Mouse (Mus musculus) monocyte, adult 2 months (primary cell): ENCODE results near the gene S100a11.
"Not testable (repeated sequence)": the region's sequence is repeated elsewhere in the genome, so short reads cannot be mapped to it uniquely, and the experiment has no call there.

Experiments
- DNase-seq, 2 experiments: peaks; one replicate each; pipeline ENCODE4 v3.0.0; 2022; ENCODE audit warnings: low spot score in 2 of 2, low read depth in 1 of 2

S100a11 gene

GRCm38 (mm10) chr3:93521462-93522057 lies 1.3 kb downstream of the S100a11 start:
- DNase-seq, result peak in 1 of 2 experiments; percentile 10

- DNase-seq, result no peak
Observed at GRCm38 (mm10) chr3:93522611-93523010, 2.3 kb downstream of the S100a11 start.

GRCm38 (mm10) chr3:93527300-93527699 lies 7.0 kb downstream of the S100a11 start:
- DNase-seq, result no peak

- no peak for DNase-seq
Observed at GRCm38 (mm10) chr3:93528807-93529206, 8.5 kb downstream of the S100a11 start.

- no peak for DNase-seq
Observed at GRCm38 (mm10) chr3:93537068-93537576, 16.8 kb downstream of the S100a11 start.

- no peak for DNase-seq
Observed at GRCm38 (mm10) chr3:93538486-93538885, 18.2 kb downstream of the S100a11 start.

GRCm38 (mm10) chr3:93541501-93541900 lies 21.2 kb downstream of the S100a11 start:
- DNase-seq, result no peak

GRCm38 (mm10) chr3:93544170-93544569 lies 23.9 kb downstream of the S100a11 start:
- not testable (repeated sequence) for DNase-seq

GRCm38 (mm10) chr3:93547099-93547648 lies 26.9 kb downstream of the S100a11 start:
- DNase-seq, result peak; percentile 50 to 76

- DNase-seq, result no peak
Observed at GRCm38 (mm10) chr3:93547749-93548540, 27.7 kb downstream of the S100a11 start.

- DNase-seq, result no peak
Observed at GRCm38 (mm10) chr3:93548541-93549266, 28.4 kb downstream of the S100a11 start.

GRCm38 (mm10) chr3:93549986-93550385 lies 29.7 kb downstream of the S100a11 start:
- DNase-seq, result no peak

GRCm38 (mm10) chr3:93551950-93552901 lies 31.9 kb downstream of the S100a11 start:
- peak in 1 of 2 experiments; percentile 27 for DNase-seq

- no peak for DNase-seq
Observed at GRCm38 (mm10) chr3:93553311-93553710, 33.0 kb downstream of the S100a11 start.

GRCm38 (mm10) chr3:93553765-93554378 lies 33.6 kb downstream of the S100a11 start:
- DNase-seq, result no peak

- no peak for DNase-seq
Observed at GRCm38 (mm10) chr3:93554379-93554980, 34.2 kb downstream of the S100a11 start.

GRCm38 (mm10) chr3:93554981-93555877 lies 34.9 kb downstream of the S100a11 start, which contains the start of gene S100a10:
S100a10 (plus strand) TSS chr3:93555080.
- peak; percentile 44 to 47 for DNase-seq

GRCm38 (mm10) chr3:93555878-93556254 lies 35.6 kb downstream of the S100a11 start:
- peak; percentile 47 to 75 for DNase-seq
